Mouse (Mus musculus) adrenal gland, postnatal 25 days (tissue): ENCODE data around the gene Alox5ap. TPM values are rescaled to one million over a fixed set of nuclear protein-coding genes. Genes with fewer than 3 reads are reported as not detected.

Experiments
- microRNA-seq, 2 experiments: library from miRNA; unstranded; fragments of <30 nt; microRNA quantifications; one replicate each; pipeline ENCODE4 v1.2.0; 2021
- total RNA-seq: library from RNA; stranded (reverse); gene quantifications from 2 replicates; pipeline ENCODE4 v1.2.3, GENCODE M21; 2021

The Alox5ap gene
- total RNA-seq, 1 experiment from 2014 or later: 9.4 TPM

Small RNAs within 50 kb of the gene (microRNA-seq; reads per million reads assigned to microRNA genes)
- 0 reads per million in 2 experiments for gene Gm24105

Other genes with a start within 250 kb of the Alox5ap start
- gene Uspl1, start 80.4 kb upstream of the Alox5ap start, total RNA-seq: 30.4 and 32.5 TPM in 2 replicates
- gene Hmgb1, start 80.3 kb upstream of the Alox5ap start, total RNA-seq: 152 and 186 TPM in 2 replicates
- 1.5 and 1.9 TPM in 2 replicates for gene Medag, start 147.0 kb downstream of the Alox5ap start, total RNA-seq
- not detected in 2 replicates for gene Tex26, start 174.9 kb downstream of the Alox5ap start, total RNA-seq